Mouse (Mus musculus) layer of hippocampus, adult 9-10 months (tissue): ENCODE data around the gene Cdca5.

ENCODE experiments used
- DNase-seq: peaks from one replicate; pipeline ENCODE4 v3.0.0; 2022; ENCODE audit warnings: low spot score

The Cdca5 gene

DNA sequence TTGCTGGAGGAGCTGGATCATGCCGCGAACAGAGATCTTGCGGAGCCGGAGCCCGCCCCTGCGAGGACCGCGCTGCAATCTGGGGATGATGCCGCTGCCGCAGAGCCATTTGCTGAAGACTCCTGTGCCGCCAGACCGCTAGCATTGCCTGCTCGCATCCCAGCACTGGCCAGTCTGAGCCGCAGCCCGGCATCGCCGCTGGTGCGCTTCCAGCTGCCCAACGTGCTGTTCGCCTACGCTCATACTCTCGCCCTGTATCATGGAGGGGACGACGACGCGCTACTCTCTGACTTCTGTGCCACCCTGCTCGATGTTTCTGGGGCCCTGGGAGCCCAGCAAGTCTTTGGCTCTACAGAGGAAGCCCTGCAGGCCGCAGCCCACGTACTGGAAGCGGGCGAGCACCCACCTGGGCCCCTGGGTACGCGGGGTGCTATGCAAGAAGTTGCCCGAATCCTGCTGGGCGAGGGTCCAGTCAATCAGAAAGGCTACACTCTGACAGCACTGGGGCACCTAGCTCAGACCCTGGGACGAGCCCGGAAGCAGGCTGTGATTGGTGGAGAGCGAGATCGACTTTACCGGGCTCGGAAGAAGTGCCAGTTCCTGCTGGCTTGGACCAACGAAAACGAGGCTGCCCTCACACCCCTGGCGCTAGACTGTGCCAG is 23.0 kb upstream of the Cdca5 start:
- no peak for DNase-seq

DNA sequence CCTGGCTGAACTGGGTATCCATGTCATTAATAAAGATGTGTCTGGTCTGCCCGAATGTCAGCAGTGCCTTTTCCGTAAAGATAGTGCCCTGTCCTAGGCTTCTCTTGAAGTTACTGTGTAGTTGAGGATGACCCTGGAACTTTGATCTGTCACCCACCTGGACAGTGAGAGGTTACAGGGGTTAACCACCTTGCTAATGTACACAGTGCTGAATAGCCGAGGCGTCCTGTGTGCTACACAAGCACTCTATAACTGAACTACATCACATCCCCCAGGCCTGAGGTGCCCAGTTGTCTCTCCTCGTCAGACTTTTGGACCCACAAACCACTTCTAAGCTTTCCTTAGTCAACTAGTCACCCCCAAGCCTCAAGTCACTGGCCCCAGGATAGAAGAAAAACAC is 22.4 kb upstream of the Cdca5 start:
- no peak for DNase-seq

DNA sequence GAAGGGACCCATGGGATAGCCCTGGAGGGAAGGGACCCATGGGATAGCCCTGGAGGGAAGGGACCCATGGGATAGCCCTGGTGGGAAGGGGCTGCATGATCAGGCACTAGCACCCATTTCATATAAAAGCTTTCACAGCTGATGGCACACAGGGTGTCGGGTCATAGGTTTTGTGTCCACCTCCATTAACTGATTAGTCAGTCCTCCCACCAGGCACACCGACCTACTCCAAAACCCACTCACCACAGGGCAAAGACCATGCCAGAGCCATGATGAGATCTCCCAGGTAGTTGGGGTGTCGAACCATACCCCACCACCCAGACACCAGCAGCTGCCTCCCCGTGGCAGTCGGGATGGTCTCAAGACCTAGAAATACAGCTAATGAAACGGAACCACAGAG is 21.7 kb upstream of the Cdca5 start:
- no peak for DNase-seq

DNA sequence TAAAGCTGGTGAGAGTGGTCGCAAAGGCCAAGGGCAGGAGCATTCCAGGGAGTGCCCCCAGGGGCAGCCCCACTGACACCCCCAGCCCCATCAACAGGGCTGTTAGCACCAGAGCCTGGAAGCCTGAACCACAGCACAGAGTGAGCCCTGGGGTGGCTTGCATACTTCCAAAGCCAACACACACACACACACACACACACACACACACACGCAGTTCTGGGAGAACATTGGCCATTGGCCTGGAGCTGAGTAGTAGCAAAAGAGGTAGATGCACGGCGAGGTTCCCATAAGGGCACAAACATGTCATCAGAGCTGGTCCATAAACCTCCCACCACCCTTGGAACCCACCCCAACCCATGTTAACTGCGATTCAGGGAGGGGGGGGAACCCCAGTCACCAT is 18.2 kb upstream of the Cdca5 start:
- DNase-seq: no peak

DNA sequence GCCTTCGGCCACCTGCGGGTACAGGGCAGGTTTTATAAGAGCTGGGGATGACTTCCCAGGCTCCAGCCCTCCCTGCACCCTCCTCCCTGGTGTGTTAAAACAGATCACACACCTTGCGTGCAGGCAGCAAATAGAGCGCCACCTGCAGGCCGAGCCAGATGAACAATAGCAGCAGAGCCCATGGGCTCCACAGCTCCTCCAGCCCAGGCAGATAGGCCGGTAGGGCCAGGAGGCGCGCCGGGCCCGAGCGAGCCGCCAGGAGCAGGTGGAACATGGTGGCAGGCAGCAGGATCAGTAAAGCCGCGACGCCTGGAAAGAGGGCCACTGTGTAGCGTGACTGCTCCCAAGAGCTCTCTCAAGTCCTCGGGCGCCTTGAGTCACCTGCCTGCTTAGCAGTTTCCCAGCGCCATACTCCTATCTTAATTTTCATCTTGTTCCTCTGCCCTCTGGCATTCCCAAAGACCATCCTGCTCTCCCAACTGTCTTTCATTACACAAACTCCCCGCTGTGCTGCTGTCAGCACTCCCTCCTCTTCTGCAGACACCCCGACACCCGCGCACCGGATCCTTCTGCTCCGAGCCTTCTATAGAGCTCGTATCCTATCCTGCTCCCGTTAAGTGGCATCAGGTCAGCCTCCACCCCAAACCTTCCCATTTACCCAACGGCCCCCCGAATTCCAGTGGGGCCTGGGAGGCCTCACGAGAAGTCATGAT is 17.6 kb upstream of the Cdca5 start:
- DNase-seq: no peak

DNA sequence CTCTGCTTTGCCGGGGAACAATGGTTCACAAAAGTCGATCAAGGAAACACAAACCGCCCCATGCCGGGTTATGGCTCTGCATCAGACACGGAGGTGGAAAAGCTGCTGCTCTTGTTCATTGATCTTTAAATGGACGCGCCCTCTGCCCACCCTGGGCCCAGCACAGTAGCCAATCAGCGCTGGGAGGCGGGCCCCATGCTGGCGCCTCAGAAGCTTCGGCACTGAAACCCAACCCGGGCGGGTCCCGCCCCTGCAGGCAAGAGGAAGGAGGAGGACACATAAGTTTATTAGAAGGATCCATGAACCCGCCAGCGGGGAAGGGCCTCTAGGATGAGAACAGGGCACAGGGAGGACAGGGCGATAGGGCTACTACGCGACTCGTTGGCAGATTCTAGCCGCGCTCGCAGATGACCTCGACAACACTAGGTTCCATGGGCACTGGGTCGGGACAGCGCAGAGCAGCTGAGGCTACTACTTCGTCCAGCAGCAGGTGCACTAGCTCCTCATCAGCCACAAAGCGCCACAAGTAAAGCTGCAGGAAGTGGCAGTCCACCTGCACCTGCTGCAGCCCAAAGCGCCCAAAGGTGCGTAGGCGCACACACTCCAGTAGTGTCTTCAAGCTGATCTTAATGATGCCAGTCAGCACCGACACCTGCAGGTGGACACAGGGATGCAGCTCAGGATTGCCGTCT is 16.9 kb upstream of the Cdca5 start, which contains the start of gene Tm7sf2:
TSS of gene Tm7sf2 (minus strand) at position 650 of the 692 bp plus-strand sequence.
- peak; percentile 63 for DNase-seq

DNA sequence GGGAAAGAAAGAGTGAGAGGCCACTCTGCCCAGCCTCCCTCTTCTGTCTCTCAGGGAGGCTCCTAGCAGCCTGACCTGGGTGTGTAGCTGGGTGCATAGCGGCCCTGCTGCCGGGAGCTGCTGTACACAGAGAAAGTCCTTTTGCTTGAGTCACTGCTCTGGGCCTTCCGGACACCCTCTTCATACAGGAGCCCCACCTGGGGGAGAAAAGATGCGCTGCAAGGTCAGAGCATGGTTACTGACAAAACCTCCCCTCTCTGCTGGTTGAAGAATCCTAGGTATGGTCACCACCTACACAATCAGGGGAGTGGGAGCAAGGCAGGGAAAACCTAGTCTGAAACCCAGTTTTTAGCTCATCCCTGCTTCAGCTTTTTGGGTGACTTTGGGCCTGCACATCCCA is 15.8 kb upstream of the Cdca5 start:
- no peak for DNase-seq

DNA sequence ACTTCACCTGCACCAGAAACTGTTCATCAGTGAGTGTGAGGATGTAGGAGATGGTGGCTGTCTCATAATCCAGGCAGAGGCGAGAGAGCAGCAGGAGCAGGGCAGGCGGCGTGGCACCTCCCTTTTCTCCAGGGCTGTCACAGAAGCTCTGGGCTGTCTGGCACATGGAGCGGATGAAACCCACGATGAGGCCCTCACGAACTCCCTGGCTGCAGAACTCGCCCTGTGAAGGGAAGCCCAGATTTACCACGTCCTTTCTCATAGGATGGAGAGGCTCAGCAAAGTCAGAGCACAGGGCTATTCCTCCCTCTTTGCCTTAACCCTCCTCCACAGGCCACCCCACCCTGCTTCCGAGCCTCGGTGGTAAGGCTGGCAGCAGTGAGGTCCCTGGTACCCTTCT is 14.9 kb upstream of the Cdca5 start:
- DNase-seq: no peak

DNA sequence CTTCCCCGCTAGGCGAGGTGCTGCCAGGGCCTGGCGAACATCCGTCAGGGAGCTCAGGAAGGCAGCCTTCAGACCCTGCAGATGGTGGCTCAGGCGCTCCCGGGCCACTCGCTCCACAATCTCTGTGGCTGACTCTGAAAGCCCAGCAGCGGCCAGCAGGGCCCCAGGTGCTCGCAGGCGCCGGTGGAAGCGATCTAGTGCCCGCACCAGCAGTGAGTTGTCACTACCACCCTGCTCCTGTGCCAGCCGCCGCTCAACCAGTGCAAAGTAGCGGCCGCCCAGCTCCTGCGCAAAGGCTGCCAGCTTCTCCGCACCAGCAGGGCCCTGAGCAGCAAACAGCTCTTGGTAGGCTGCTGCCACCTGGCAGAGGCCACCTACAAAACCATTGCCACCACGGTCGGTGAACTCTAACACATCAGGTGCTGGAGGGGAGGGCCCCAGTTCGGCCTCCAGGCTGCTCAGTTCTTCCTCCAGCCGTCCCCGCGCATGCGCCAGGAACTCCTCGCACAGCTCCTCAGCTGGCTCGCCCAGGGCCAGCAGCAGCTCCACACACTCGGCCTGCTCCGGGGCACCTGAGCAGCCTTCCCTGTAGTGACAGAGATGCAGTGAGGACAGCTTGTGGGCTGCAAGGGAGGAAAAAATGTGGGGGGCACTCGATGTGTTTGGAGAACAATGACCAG is 14.1 kb upstream of the Cdca5 start:
- DNase-seq: no peak

DNA sequence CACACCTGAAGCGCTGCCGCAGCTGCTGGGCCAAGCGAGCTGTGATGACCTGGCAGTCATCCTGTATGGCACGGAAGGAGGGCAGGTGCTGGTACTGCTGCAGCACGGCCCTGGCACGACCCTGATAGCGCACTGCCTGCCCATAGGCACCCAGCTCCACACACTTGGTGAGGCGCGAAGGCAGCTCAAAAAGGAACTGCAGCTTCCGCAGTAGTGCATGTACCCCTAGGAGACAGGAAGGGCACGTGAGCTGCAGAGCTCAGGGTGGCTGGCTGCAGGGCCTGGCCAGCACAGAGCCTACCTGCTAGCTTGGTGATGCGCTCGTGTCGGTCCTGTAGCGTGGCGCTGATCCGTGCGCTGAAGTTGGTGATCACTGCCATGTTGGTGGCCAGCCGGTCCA is 13.5 kb upstream of the Cdca5 start:
- no peak for DNase-seq

DNA sequence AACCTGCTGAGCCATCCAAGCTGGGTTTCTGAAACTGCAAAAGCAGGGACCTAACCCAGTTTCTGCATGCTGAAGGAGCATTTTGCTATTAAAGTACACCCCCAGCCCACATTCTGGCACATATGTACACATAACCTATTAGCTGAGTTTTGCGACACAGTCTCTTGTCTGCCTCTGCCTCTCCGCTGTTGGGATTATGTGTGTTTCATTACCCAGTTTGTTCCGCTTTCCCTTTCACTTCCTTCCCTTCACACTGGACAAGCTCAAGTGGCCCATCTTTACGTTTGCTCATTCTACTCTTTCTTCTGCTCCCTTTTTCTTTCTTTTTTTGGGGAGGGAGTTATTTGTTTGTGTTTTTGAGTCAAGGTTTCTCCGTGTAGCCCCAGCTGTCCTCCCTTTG is 10.9 kb upstream of the Cdca5 start:
- DNase-seq: no peak

DNA sequence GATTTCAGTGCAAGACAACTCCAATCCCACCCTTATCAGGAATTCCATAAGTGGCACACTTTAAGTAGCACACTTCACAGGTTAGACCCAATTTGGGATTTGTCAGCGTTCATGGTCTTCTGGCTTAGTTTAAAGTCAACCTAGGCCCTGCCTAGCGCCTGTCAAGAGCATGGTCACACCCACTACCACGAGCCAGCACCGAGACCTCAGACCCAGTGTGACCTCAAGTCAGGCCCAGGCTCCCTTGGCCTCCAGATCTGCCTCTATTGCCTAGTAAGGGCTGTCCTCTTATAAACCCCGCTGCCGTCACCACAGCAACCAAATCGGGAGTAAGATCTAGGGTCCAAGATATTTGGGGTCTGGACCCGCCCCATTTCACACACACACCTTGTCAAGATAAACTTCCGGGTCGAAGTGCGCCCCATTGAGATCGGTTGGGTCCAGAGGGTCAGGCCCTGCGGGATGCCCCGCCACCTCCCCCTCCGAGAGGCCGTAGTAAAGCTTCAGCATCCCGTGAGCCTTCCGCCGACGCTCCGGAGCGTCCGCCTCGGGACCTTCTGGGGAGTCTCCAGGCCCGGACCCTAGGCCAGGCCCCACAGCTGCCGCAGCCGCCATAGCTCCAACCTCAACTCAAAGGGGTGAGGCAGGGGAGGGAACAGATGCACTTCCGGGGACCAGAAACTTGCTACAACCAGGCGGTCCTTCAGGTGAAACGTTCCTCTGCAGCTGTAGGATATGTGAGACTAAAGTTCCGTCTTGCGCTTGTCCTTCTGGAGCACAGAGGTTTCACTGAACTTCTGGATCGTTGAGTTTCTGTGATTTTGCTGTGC is 8.0 kb upstream of the Cdca5 start, which contains the start of gene Vps51:
TSS of gene Vps51 (minus strand) at position 668 of the 830 bp plus-strand sequence.
- peak; percentile 82 for DNase-seq

DNA sequence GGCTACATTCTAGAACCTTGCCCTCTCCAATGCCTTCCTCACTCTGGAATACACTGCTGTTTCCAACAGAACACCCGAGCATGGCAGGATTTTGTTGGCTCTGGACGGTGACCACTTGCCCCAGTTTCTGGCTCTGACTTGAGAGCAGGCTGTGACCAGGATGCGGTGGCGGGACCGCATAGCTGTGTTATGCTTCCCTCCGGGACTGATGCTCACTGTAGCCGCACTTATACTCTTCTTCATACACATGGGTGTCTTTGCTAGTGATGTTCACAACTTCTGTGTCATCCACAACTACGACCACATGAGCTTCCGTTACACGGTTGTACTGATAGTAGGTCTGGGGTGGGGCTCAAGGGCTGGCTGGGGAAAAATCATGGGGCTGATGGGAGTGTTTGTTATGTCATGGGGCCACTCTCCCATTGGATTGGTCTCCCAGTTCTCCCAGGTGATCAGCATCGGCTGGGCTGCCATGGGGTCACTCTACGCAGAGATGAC is 4.8 kb upstream of the Cdca5 start, which contains the start of gene Tmem262:
TSS of gene Tmem262 (plus strand) at position 51 of the 498 bp plus-strand sequence.
- no peak for DNase-seq

DNA sequence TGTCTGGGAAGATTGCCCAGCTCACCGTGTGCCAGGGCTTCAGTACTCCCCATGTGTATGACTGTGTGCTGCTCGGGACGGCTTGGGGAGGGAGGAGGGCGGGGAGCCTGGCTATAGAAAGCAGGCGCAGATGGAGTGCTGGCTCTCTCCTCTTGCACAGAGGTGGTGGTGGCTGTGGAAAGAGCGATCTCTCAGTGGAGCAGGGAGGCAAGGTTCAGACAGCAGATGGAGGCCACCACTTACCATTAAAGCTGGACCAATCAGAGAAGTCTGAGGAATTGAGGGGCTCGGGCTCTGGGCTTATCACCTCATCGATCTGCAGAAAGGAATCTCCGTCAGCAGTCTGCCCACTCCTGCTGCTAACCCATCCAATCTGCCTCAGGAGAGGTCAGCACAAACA is 2.6 kb upstream of the Cdca5 start, which contains the start of gene Gm28374:
TSS of gene Gm28374 (minus strand) at position 101 of the 400 bp plus-strand sequence.
- no peak for DNase-seq

DNA sequence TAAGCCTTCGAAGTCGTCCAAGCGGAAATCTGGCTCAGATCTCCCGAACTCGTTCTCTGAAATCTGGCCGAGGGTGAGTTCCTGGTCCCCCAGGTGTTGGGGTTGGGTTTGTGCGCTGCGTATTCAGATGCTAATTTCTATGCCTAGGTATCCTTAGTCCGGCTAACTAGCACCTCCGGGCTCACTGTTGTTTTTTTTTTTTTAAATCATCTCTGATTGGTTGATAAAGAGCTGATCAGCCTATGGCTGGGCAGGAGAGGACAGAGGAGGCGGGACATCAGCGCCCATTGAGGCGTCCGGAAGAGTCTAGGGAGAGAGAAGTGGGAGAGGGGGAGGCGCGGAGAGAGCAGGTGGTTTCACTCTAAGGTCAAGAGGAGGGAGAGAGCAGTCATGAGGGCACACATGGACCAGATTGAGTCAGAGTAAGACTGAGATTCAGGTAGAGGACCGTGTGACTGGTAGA is 665 bp downstream of the Cdca5 start:
- no peak for DNase-seq

DNA sequence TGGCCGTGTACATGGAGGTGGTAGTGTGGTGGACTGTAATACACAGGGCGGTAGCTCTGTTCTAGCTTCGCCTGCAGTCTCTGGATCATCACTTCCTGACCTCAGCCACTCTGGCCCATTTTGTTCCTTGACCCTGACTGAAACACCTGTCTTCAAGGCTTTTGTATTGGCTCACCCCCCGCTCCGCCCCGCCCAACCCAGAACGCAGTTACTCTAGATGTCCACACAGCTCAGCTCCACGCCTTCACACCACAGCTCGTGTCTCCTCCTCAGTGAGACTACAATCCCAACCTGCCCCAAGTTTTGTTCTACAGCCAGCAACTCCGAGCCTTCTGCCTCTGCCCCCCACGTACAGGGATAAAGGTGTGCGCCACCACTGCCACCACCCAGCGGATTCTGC is 4.1 kb downstream of the Cdca5 start:
- no peak for DNase-seq

DNA sequence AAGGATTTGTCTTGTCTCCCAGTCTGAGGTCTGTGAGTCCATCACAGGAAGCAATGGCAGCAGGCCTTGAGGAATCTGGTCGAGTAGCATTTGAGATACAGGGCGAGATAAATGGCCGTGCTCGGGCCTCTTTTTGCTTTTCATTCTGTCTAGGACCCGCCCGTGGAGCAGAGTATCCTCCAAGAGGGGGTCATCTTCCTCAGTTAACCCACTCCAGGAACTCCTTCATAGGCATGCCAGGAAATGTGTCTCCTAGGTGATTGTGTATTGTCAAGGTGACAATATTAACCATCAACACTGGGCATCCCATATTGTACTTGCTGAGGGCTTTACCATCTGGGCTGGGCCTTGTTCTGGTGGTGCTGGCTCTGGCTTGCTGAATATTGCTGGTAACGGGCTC is 9.3 kb downstream of the Cdca5 start, which contains the start of gene AC131692.1:
TSS of gene AC131692.1 (plus strand) at position 301 of the 400 bp plus-strand sequence.
- DNase-seq: no peak

DNA sequence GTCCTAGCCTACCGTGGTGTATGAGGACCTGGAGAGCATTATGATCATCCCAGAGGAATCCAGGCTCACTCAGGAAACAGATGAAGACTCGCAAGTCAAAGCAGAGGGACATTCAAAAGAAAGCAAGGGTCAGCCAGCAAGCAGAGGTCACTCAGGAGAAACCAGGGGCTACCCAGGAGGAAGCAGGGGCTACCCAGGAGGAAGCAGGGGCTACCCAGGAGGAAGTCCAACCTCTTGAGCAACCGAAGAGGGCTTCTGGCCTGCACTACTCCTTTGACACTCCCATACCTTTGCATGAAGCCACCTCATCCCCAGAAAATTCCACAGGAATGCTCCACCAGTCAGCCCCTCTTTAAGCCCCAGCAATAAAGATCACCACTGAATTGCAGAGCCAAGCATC is 13.1 kb downstream of the Cdca5 start:
- DNase-seq: no peak

DNA sequence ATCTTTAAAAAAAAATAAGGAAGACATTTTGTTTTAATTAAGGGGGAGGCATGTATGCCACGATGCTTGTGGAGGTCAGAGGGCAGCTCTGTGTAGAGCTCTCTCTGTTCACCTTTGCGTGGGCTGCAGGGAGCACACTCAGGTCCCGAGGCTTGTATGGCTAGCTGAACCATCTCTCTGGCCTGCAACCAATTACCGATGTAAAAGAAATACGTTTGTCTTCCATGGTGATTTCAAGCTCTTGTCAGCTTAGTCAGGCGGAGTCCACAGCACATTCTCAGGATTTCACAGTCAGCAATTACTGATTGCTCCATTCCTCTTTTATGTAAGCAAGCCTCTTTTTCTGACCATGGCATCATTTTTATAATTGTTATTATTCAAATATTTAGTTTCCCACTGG is 16.4 kb downstream of the Cdca5 start:
- DNase-seq: no peak

DNA sequence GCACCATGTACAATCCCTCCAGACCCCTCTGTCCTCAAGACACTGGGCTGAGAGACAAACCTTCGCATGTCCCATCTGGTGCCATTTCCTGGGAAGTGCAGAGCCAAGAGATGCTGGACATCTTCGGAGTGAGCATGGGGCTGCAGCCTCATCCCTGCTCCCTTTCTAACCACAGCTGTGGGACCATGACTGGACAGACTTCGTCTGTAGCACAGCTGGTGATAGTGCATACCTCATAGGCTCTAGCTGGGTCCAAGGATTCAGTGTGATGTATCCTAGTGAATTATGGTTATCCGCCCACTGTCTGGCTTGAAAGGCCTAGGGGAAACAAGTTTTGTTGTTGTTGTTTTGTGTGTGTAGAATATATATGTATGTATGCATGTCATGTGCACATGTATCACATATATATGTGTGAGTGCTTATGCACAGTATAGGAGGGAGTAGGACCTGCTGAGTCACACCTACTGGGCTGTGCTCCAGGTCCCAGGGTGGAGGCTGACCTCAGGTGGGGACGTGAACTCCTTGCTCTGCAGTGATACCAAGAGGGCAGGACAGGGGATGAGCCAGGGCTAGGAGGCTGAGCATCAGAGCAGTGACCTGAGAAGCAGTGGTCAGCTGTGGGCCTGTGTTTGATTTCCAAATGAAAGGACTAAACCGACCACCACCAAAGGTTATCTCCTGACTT is 17.5 kb downstream of the Cdca5 start:
- DNase-seq: no peak
